Mouse (Mus musculus) thymus, postnatal 0 days (tissue): Measurements from ENCODE around the gene Fgl2. TPM values are rescaled to one million over a fixed set of nuclear protein-coding genes. Genes with fewer than 3 reads are reported as not detected.
"Not testable (repeated sequence)": the region's sequence is repeated elsewhere in the genome, so short reads cannot be mapped to it uniquely, and the experiment has no call there.

Experiments used
- DNase-seq: peaks from one replicate; pipeline ENCODE4 v3.0.0-alpha.2; 2015; ENCODE audit warnings: low spot score
- polyA plus RNA-seq: library from polyadenylated mRNA; unstranded; fragments of >200 nt; fragmentation: Nextera tagmentation; extraction: Ambion mirVana; gene quantifications from 2 replicates; pipeline ENCODE4 v1.2.1, GENCODE M21; 2015

The Fgl2 gene
- polyA plus RNA-seq = 4.5 and 4.8 TPM in 2 replicates

GRCm38 (mm10) chr5:21372493-21373179 is at the start of gene Fgl2:
Gene Fgl2, plus strand, starts transcription at chr5:21372642.
- DNase-seq = peak; percentile 26

GRCm38 (mm10) chr5:21326494-21326893 is 45.9 kb upstream of the Fgl2 start:
- peak; percentile 78 for DNase-seq

GRCm38 (mm10) chr5:21328560-21328959 is 43.9 kb upstream of the Fgl2 start:
- no peak for DNase-seq

- DNase-seq = no peak
Observed at GRCm38 (mm10) chr5:21329672-21330665, 42.5 kb upstream of the Fgl2 start.

- DNase-seq = no peak
Observed at GRCm38 (mm10) chr5:21331656-21332055, 40.8 kb upstream of the Fgl2 start.

GRCm38 (mm10) chr5:21332119-21332518 is 40.3 kb upstream of the Fgl2 start:
- DNase-seq = no peak

GRCm38 (mm10) chr5:21342265-21342664 is 30.2 kb upstream of the Fgl2 start:
- not testable (repeated sequence) for DNase-seq

GRCm38 (mm10) chr5:21348366-21348765 is 24.1 kb upstream of the Fgl2 start:
- no peak for DNase-seq

- DNase-seq = no peak
Observed at GRCm38 (mm10) chr5:21351678-21352077, 20.8 kb upstream of the Fgl2 start.

- DNase-seq = no peak
Observed at GRCm38 (mm10) chr5:21358648-21359047, 13.8 kb upstream of the Fgl2 start.

GRCm38 (mm10) chr5:21363343-21363742 is 9.1 kb upstream of the Fgl2 start:
- no peak for DNase-seq

GRCm38 (mm10) chr5:21366338-21367053 is 5.9 kb upstream of the Fgl2 start:
- no peak for DNase-seq

GRCm38 (mm10) chr5:21367514-21367913 is 4.9 kb upstream of the Fgl2 start:
- DNase-seq = no peak

- DNase-seq = no peak
Observed at GRCm38 (mm10) chr5:21370218-21370947, 2.1 kb upstream of the Fgl2 start.

- no peak for DNase-seq
Observed at GRCm38 (mm10) chr5:21371920-21372319, 522 bp upstream of the Fgl2 start.

GRCm38 (mm10) chr5:21373180-21373518 is 707 bp downstream of the Fgl2 start:
- DNase-seq = no peak

GRCm38 (mm10) chr5:21376935-21377334 is 4.5 kb downstream of the Fgl2 start:
- no peak for DNase-seq

- DNase-seq = no peak
Observed at GRCm38 (mm10) chr5:21378397-21378796, 6.0 kb downstream of the Fgl2 start.

- no peak for DNase-seq
Observed at GRCm38 (mm10) chr5:21381986-21382385, 9.5 kb downstream of the Fgl2 start.

GRCm38 (mm10) chr5:21382678-21383077 is 10.2 kb downstream of the Fgl2 start:
- no peak for DNase-seq
